Mouse (Mus musculus): Measurements from ENCODE around the gene Ano4.
A peak's percentile ranks its signal among the peaks of the same experiment; 100 is the strongest.

The Ano4 gene

DNA sequence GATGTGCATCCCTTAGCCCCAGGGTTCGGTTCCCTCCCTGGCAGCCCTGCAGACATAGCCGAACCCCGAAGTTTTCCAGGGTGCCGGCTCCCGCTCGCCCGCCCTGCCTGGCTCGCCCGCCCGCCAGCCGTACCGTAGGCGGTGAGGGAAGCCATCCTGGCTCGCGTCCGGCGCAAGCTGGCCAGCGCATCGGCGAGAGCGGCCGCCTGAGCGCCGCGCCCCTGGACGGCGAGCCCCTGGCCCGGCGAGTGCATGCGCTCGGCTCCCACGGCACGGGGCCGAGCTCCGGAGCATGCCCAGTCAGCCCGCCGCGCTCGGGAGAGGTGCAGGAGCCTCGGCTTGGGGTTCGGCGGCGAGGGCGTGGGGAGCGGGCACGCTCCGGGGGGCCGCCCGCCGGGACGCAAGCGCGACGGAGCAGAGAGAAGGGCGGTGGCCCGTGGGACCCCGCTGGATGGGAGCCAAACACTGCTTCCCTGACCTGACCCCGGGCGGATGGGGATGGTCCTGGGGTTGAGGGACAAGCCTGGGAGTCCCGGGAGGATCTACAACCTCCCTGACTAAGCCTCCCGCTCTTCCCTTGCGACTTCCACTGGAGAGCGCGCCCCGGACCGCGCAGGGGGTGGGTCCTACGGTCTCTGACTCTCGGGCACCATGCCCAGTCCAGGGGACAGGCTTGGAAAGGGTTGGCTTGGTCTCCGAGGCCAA, at the start of gene Ano4:
Gene Ano4 (minus strand): TSS at position 272 of the 705 bp plus-strand sequence.
- DNase-seq (ENCODE audit: extremely low read depth, low read depth, low spot score) = no peak

DNA sequence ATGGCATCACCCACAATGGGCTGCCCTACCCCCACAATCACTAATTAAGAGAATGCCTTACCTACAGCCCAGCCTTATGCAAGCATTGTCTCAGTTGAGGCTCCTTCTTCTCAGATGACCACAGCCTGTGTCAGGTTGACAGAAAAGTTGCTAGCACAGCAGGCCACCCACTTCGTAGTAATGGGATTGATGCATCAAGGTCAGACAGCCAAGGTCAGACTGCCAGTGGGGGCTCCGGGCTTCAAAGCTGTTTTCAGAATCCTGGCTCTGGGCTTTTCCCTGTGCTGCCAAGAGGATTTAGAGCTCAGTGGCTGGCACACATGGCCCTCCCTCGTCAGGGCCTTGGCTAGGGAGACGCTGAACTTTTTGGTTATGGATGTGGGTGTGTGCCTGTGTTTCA, 48.1 kb upstream of the Ano4 start:
- DNase-seq (ENCODE audit: extremely low read depth, low read depth, low spot score) = no peak

DNA sequence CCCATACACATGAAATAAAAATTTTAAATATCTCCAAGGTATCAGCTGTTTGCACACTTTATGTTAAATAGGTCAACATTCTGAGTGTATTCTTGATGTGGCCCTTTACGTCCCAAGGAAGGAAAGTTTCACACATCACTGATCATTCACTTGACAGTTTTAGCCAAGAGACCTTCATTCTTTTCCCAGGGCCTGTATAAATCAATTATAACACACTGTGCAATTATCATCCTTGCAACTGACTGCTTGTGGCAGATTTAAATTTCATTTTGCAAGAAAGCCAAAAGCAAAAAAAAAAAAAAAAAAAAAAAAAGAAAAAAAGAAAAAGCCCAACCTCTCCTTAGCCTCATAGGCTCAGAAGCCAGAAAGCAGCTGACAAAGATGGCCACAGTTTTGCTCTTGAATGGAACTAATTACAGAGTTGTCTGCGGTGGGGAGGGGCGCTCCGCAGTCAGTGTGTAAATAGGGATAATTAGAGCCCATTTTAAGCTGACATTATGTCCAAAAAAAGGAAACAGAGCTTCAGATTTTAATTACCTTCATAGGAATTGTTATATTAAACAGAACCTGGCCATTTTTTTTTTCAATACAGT, 47.1 kb upstream of the Ano4 start:
- no peak for DNase-seq (ENCODE audit: extremely low read depth, low read depth, low spot score)

- DNase-seq (ENCODE audit: extremely low read depth, low read depth, low spot score) = no peak
Observed at GRCm38 (mm10) chr10:89386461-89386860, 41.9 kb upstream of the Ano4 start.

- no peak for DNase-seq (ENCODE audit: extremely low read depth, low read depth, low spot score)
Observed at GRCm38 (mm10) chr10:89383462-89383861, 38.9 kb upstream of the Ano4 start.

DNA sequence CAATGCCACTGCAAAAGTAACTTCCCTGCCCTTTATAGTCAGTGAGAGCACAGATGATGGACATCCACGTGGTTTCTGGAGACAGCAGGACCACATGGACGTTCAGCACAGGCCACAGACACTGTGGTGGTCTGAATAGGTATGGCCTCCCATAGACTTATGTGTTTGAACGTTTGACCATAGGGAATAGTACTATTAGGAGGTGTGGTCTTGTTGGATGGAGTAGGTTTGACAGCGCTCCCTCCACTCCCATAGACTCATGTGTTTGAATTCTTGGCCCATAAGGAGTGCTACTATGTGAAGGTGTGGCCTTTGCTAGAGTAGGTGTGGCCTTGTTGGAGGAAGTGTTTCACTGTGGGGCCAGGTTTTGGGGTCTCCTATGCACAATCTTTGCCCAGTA, 33.2 kb upstream of the Ano4 start:
- no peak for DNase-seq (ENCODE audit: extremely low read depth, low read depth, low spot score)

- no peak for DNase-seq (ENCODE audit: extremely low read depth, low read depth, low spot score)
Observed at GRCm38 (mm10) chr10:89370051-89370450, 25.5 kb upstream of the Ano4 start.

GRCm38 (mm10) chr10:89358933-89359332, 14.4 kb upstream of the Ano4 start:
- DNase-seq (ENCODE audit: extremely low read depth, low read depth, low spot score) = no peak

DNA sequence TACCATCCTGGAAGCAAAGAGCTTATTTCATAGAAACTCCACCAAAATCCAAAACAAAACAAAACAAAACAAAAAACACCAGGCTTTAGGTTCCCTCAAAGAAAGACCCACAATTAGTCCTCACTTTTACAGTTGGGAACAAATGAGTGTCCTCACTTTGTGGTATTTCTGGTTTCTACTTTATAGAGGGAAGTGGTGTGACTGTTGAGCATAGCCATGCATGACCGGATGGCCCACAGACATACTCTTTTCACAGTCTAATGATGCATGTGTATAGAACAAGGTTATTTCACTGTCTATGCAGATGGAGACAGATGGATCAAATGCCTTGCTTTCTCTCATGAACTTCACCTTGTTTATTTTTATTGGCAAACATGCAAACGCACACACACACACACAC, 10.1 kb upstream of the Ano4 start:
- DNase-seq (ENCODE audit: extremely low read depth, low read depth, low spot score) = no peak

DNA sequence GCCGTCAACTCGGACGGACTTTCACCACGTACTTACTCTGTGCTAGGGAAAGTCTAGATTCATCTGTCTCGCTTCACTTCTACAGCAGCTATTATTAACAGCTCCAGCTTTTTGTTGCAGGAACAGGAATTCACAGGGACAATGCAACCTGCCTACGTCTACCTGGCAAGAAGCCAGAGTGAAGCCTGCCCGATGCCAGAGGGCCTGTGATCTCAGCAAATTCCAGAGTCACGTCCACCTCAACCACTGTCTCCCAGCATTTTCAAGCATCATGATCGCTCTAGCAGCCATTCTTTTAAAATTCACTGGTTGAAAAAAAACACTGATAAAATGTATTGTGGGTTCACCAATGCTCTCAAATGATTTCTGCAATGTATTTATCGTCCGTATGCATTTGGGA, 6.9 kb upstream of the Ano4 start:
- DNase-seq (ENCODE audit: extremely low read depth, low read depth, low spot score) = no peak

DNA sequence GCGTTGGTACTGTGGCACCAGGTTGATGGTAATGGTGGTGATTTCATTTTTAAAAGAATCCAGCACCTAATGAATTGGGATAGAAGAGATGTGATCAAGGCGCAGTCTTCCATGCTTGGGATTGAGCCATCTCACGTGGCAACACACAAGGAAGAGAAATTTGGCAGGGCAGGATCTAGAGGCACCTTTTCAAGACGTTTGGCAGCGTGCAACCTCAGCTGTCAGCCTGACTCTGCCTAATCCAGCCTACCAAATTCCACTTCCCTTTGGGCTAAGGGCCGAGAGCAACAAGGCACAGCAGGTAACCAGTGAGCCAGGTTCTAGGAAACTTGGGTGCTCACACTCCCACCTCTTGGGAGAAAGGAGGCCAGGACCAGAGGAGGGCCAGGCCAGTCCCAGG, 1.0 kb upstream of the Ano4 start:
- DNase-seq (ENCODE audit: extremely low read depth, low read depth, low spot score) = peak; percentile 25

DNA sequence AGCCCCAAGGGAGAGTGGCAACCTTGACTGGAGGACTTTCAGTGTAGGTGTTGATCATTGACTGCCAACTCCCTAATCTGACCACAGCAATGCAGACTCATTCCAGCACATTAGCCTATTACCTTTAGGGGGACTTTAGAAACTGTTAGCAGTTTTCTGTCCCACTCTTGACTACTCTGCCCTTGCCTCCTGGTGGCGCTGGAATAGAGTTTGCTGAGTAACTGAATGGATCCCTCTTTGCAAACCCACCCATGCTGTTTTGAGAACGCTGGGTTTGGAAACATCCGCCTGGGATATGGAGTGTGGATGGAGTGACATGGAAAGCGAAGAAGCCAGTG, 603 bp upstream of the Ano4 start:
- DNase-seq (ENCODE audit: extremely low read depth, low read depth, low spot score) = no peak

GRCm38 (mm10) chr10:89344132-89344490, 451 bp downstream of the Ano4 start:
- DNase-seq (ENCODE audit: extremely low read depth, low read depth, low spot score) = no peak

DNA sequence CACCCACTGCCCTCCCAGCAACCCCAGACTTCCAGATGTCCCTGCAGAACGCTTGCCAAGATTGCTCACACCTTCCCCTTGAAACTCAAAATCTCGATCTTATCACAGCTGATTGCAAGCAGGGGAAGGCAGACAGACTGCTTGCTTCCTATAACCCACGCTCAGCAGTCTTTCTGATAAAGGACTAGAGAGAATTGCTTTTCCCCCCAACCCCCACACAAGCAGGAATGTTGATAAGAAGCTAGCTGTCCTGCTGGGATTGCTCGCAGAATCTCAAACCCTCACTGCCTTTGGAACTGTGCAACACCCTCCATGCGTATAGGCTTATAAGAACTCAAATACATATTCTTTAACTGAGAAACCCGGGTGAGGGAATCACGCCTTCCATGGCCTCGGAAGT, 846 bp downstream of the Ano4 start:
- no peak for DNase-seq (ENCODE audit: extremely low read depth, low read depth, low spot score)

DNA sequence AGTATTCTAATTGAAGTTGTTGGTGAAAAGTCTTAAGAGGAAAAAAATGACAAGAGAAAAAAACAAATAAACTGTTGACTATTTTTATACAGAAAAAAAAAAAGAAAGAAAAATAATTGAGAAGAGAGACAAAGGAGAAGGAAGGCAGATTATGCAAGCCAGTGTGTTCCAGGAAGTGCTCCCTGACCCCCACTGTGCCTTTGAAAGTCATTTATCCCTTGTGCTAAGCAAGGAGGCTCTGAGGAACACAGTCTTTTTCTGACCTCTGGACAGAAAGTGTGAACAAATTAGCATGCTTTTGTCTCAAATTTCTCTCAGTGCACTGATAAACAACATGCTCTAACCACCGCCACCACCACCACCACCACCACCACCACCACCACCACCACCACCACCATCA, 14.3 kb downstream of the Ano4 start:
- DNase-seq (ENCODE audit: extremely low read depth, low read depth, low spot score) = no peak

DNA sequence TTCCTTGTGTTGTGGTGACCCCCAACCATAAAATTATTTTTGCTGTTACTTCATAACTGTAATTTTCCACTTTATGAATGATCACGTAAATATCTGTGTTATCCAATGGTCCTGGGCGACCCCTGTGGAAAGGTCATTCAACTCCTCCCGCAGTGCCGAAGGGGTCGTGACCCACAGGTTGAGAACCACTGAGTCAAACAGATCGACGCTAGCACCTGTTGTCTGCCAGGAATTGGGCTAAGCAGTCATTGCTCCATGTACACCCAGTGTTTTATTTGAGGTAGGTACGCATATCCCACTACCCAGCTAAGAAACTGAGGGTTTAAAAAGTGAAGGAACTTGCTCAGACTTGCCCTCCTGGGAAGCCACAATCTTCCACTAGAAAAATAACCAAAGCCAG, 14.8 kb downstream of the Ano4 start:
- no peak for DNase-seq (ENCODE audit: extremely low read depth, low read depth, low spot score)

DNA sequence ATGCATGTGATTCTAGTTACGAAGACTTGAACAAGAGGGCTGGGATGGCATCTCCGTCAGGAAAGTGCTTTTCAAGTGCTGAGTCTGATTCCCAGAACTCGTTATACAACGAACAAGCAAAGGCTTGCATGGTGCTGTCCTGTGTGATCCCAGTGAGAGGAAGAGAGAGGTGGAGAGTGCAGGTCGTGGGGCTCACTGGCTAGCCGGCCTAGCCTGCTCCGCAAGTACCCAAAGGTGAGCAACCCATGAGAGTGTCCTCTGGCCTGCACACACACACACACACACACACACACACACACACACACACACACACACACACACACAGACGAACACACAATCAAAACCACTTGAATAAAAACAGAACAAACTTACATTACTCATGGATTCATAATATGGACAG, 15.7 kb downstream of the Ano4 start:
- DNase-seq (ENCODE audit: extremely low read depth, low read depth, low spot score) = no peak

- no peak for DNase-seq (ENCODE audit: extremely low read depth, low read depth, low spot score)
Observed at GRCm38 (mm10) chr10:89327004-89327511, 17.5 kb downstream of the Ano4 start.

DNA sequence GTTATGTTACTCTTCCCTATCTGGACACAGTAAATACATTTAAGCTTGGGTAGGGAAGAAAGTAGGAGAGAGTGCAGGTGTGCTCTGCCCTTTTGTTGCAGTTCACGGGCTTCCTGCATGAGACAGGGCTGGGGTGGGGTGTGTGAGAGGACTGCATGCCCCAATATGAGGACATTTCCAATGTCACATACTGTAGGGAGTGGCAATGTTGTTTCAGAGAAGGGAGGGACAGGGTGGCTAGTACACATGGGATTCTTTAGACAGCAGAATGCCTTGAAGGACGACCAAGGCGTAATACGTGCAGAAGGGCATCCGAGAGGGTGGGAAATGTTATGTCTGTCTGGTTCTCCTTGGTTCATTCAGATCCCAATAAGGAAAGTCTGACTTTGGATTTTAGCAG, 18.2 kb downstream of the Ano4 start:
- no peak for DNase-seq (ENCODE audit: extremely low read depth, low read depth, low spot score)

DNA sequence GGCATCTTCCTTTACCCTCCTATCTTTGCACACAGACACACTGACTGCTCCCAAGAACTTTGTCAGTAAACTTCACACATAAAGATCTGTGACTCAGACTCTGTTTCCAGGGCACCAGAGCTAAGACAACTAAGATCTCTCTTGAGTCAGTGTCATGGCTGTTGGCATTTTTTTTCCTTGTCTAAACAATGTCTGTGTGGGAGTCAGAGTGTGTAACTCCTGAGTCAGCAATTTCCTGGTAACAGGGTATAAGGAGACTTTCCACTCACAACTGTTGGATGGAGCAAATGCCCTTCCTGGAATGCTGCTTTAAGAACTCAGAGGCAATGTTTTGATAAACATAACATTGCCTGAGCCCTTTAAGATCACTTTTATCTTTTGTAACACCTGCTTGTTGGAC, 37.0 kb downstream of the Ano4 start:
- DNase-seq (ENCODE audit: extremely low read depth, low read depth, low spot score) = no peak

DNA sequence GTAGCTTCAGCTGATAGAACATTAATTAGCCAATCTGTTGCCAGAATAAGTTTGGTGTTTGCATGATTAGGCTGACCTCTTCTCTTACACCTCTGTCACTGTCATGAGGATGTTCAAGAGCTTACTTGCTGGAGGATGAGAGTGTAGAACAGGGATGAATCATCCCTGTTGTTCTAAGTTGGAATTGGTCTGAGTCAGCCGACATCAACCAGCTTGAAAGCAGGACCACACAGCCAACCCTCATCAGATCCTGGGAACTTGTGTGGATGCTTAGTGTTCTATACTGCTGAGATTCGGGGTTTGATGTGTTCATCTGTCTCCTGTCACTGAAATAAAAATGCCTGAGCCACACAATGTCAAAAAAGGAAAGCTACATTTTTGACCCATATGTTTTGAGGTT, 44.2 kb downstream of the Ano4 start:
- no peak for DNase-seq (ENCODE audit: extremely low read depth, low read depth, low spot score)

DNA sequence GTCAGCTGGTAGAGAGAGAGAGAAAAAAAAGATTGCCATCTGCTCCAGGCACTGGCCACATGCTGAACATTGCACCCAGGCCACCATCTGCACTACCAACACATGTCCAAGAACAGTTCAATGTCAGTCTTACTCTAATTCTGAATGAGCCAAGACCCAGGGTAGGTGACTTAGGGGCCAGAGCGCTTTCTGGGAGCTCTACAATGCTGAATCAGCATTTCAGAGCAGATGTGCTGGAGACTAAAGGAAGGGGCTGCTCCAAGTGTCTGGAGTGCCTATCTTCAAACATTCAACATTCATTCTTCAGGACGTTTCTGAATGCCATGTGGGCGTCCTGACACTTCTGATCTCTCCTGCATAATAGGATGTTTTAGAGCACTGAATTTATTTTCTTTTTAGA, 51.8 kb downstream of the Ano4 start:
- DNase-seq (ENCODE audit: extremely low read depth, low read depth, low spot score) = no peak

- DNase-seq (ENCODE audit: extremely low read depth, low read depth, low spot score) = no peak
Observed at GRCm38 (mm10) chr10:89290698-89291097, 53.9 kb downstream of the Ano4 start.
